Mouse (Mus musculus): ENCODE measurements around the gene Setd1b. TPM values are rescaled to one million over a fixed set of nuclear protein-coding genes. Genes with fewer than 3 reads are reported as not detected.

Gene Setd1b
- polyA plus RNA-seq, 1 experiment from 2014 or later: 4.1 TPM

GRCm38 (mm10) chr5:123150641-123151040 lies 8.6 kb downstream of the Setd1b start:
- no peak for ATAC-seq (ENCODE audit: low read depth)
- peak overlapping the region; percentile 79 for H3K27ac ChIP-seq (ENCODE audit: low read length)
- peaks cover 48% of the 10 kb centered on the region for H3K4me1 ChIP-seq (ENCODE audit: control insufficient read depth, low read depth, low read length)
- H3K9me3 ChIP-seq (replicated peaks; ENCODE audit: control insufficient read depth, low read length): no peaks in the 10 kb centered on the region
- H3K27me3 ChIP-seq (ENCODE audit: control insufficient read depth, insufficient read depth, low read depth, low read length): no peaks in the 10 kb centered on the region
- H3K4me3 ChIP-seq (ENCODE audit: low read depth, low read length): peak overlapping the region; percentile 66
- H3K36me3 ChIP-seq (ENCODE audit: control insufficient read depth, insufficient read depth): peaks cover 58% of the 10 kb centered on the region
- 23% methylated on average over 7 of the region's 7 CpGs for WGBS (ENCODE audit: insufficient replicate concordance)
- peak overlapping the region; percentile 89 for H3K4me2 ChIP-seq (ENCODE audit: low read depth, low read length)
- H3K9ac ChIP-seq (ENCODE audit: low read depth, low read length): peak overlapping the region; percentile 63

- 25% methylated on average over 7 of the region's 7 CpGs for WGBS (ENCODE audit: insufficient replicate concordance)
- peak overlapping the region; percentile 89 for H3K4me2 ChIP-seq (ENCODE audit: low read depth, low read length)
- H3K4me3 ChIP-seq (ENCODE audit: low read depth, low read length): peak overlapping the region; percentile 66
- peaks cover 44% of the 10 kb centered on the region for H3K4me1 ChIP-seq (ENCODE audit: control insufficient read depth, low read depth, low read length)
- H3K9me3 ChIP-seq (replicated peaks; ENCODE audit: control insufficient read depth, low read length): no peaks in the 10 kb centered on the region
- peak overlapping the region; percentile 63; the same call in 1 of the 2 replicates for H3K9ac ChIP-seq (ENCODE audit: low read depth, low read length)
- H3K36me3 ChIP-seq (ENCODE audit: control insufficient read depth, insufficient read depth): peaks cover 58% of the 10 kb centered on the region
- no peaks in the 10 kb centered on the region for H3K27me3 ChIP-seq (ENCODE audit: control insufficient read depth, insufficient read depth, low read depth, low read length)
- H3K27ac ChIP-seq (ENCODE audit: low read length): peak overlapping the region; percentile 78
- ATAC-seq (ENCODE audit: low read depth): no peak
These were observed 9.1 kb downstream of the Setd1b start for GRCm38 (mm10) chr5:123151077-123151476.

- WGBS (ENCODE audit: insufficient replicate concordance): 91% methylated on average over 18 of the region's 19 CpGs
- ATAC-seq (ENCODE audit: low read depth): no peak
- Histone ChIP-seq H3K27ac (ENCODE audit: low read length) (no peak overlapping the region), H3K36me3 (ENCODE audit: control insufficient read depth, insufficient read depth) (peaks cover 53% of the 10 kb centered on the region), H3K4me2 (ENCODE audit: low read depth, low read length) (no peak overlapping the region), H3K9ac (ENCODE audit: low read depth, low read length) (no peak overlapping the region), H3K27me3 (ENCODE audit: control insufficient read depth, insufficient read depth, low read depth, low read length) (no peaks in the 10 kb centered on the region), H3K4me3 (ENCODE audit: low read depth, low read length) (no peak overlapping the region), H3K4me1 (ENCODE audit: control insufficient read depth, low read depth, low read length) (peaks cover 42% of the 10 kb centered on the region), H3K9me3 (replicated peaks; ENCODE audit: control insufficient read depth, low read length) (no peaks in the 10 kb centered on the region)
These were observed 9.8 kb downstream of the Setd1b start for GRCm38 (mm10) chr5:123151707-123152362.

GRCm38 (mm10) chr5:123152901-123153300 lies 10.9 kb downstream of the Setd1b start:
- H3K36me3 ChIP-seq (ENCODE audit: control insufficient read depth, insufficient read depth): peaks cover 53% of the 10 kb centered on the region
- H3K27me3 ChIP-seq (ENCODE audit: control insufficient read depth, insufficient read depth, low read depth, low read length): no peaks in the 10 kb centered on the region
- no peak overlapping the region for H3K4me3 ChIP-seq (ENCODE audit: low read depth, low read length)
- WGBS (ENCODE audit: insufficient replicate concordance): 48% methylated on average over 1 of the region's 1 CpGs
- H3K4me1 ChIP-seq (ENCODE audit: control insufficient read depth, low read depth, low read length): peaks cover 41% of the 10 kb centered on the region
- no peak for ATAC-seq (ENCODE audit: low read depth)
- H3K4me2 ChIP-seq (ENCODE audit: low read depth, low read length): no peak overlapping the region
- H3K27ac ChIP-seq (ENCODE audit: low read length): no peak overlapping the region
- H3K9me3 ChIP-seq (replicated peaks; ENCODE audit: control insufficient read depth, low read length): no peaks in the 10 kb centered on the region
- H3K9ac ChIP-seq (ENCODE audit: low read depth, low read length): no peak overlapping the region

- Histone ChIP-seq H3K9ac (ENCODE audit: low read depth, low read length) (no peak overlapping the region), H3K27me3 (ENCODE audit: control insufficient read depth, insufficient read depth, low read depth, low read length) (no peaks in the 10 kb centered on the region), H3K4me1 (ENCODE audit: control insufficient read depth, low read depth, low read length) (peaks cover 15% of the 10 kb centered on the region), H3K9me3 (replicated peaks; ENCODE audit: control insufficient read depth, low read length) (no peaks in the 10 kb centered on the region), H3K4me2 (ENCODE audit: low read depth, low read length) (no peak overlapping the region), H3K27ac (ENCODE audit: low read length) (no peak overlapping the region), H3K36me3 (ENCODE audit: control insufficient read depth, insufficient read depth) (peaks cover 66% of the 10 kb centered on the region), H3K4me3 (ENCODE audit: low read depth, low read length) (no peak overlapping the region)
- WGBS (ENCODE audit: insufficient replicate concordance): 40% methylated on average over 7 of the region's 7 CpGs
- ATAC-seq (ENCODE audit: low read depth): peak; percentile 5; the same call in 1 of the 2 replicates
These were observed 13.4 kb downstream of the Setd1b start for GRCm38 (mm10) chr5:123155425-123155824.

- H3K9ac ChIP-seq (ENCODE audit: low read depth, low read length): no peak overlapping the region
- no peak for ATAC-seq (ENCODE audit: low read depth)
- 89% methylated on average over 12 of the region's 12 CpGs for WGBS (ENCODE audit: insufficient replicate concordance)
These were observed 14.8 kb downstream of the Setd1b start for GRCm38 (mm10) chr5:123156763-123157162.

GRCm38 (mm10) chr5:123157972-123158371 lies 16.0 kb downstream of the Setd1b start:
- Histone ChIP-seq H3K27me3 (ENCODE audit: control insufficient read depth, insufficient read depth, low read depth, low read length) (no peaks in the 10 kb centered on the region), H3K9ac (ENCODE audit: low read depth, low read length) (no peak overlapping the region), H3K36me3 (ENCODE audit: control insufficient read depth, insufficient read depth) (peaks cover 66% of the 10 kb centered on the region), H3K9me3 (replicated peaks; ENCODE audit: control insufficient read depth, low read length) (no peaks in the 10 kb centered on the region), H3K4me3 (ENCODE audit: low read depth, low read length) (no peak overlapping the region), H3K4me1 (ENCODE audit: control insufficient read depth, low read depth, low read length) (no peaks in the 10 kb centered on the region), H3K27ac (ENCODE audit: low read length) (no peak overlapping the region), H3K4me2 (ENCODE audit: low read depth, low read length) (no peak overlapping the region)
- ATAC-seq (ENCODE audit: low read depth): no peak
- 85% methylated on average over 4 of the region's 4 CpGs for WGBS (ENCODE audit: insufficient replicate concordance)

More at GRCm38 (mm10) chr5:123156763-123157162, 14.8 kb downstream of the Setd1b start:
- H3K27me3 ChIP-seq (ENCODE audit: control insufficient read depth, insufficient read depth, low read depth, low read length): no peaks in the 10 kb centered on the region
- H3K9me3 ChIP-seq (replicated peaks; ENCODE audit: control insufficient read depth, low read length): no peaks in the 10 kb centered on the region
- peaks cover 70% of the 10 kb centered on the region for H3K36me3 ChIP-seq (ENCODE audit: control insufficient read depth, insufficient read depth)
- H3K27ac ChIP-seq (ENCODE audit: low read length): no peak overlapping the region
- H3K4me1 ChIP-seq (ENCODE audit: control insufficient read depth, low read depth, low read length): peaks cover 3% of the 10 kb centered on the region
- H3K4me2 ChIP-seq (ENCODE audit: low read depth, low read length): no peak overlapping the region
- no peak overlapping the region for H3K4me3 ChIP-seq (ENCODE audit: low read depth, low read length)

GRCm38 (mm10) chr5:123159446-123159845 lies 17.5 kb downstream of the Setd1b start:
- Histone ChIP-seq H3K9ac (ENCODE audit: low read depth, low read length) (no peak overlapping the region), H3K27ac (ENCODE audit: low read length) (no peak overlapping the region), H3K36me3 (ENCODE audit: control insufficient read depth, insufficient read depth) (peaks cover 73% of the 10 kb centered on the region), H3K27me3 (ENCODE audit: control insufficient read depth, insufficient read depth, low read depth, low read length) (no peaks in the 10 kb centered on the region), H3K4me1 (ENCODE audit: control insufficient read depth, low read depth, low read length) (no peaks in the 10 kb centered on the region), H3K9me3 (replicated peaks; ENCODE audit: control insufficient read depth, low read length) (no peaks in the 10 kb centered on the region), H3K4me3 (ENCODE audit: low read depth, low read length) (no peak overlapping the region), H3K4me2 (ENCODE audit: low read depth, low read length) (no peak overlapping the region)
- no peak for ATAC-seq (ENCODE audit: low read depth)
- WGBS (ENCODE audit: insufficient replicate concordance): 90% methylated on average over 4 of the region's 4 CpGs

GRCm38 (mm10) chr5:123159866-123160265 lies 17.9 kb downstream of the Setd1b start:
- H3K27ac ChIP-seq (ENCODE audit: low read length): no peak overlapping the region
- H3K27me3 ChIP-seq (ENCODE audit: control insufficient read depth, insufficient read depth, low read depth, low read length): no peaks in the 10 kb centered on the region
- no peak overlapping the region for H3K9ac ChIP-seq (ENCODE audit: low read depth, low read length)
- no peak overlapping the region for H3K4me3 ChIP-seq (ENCODE audit: low read depth, low read length)
- no peaks in the 10 kb centered on the region for H3K9me3 ChIP-seq (replicated peaks; ENCODE audit: control insufficient read depth, low read length)
- no peak overlapping the region for H3K4me2 ChIP-seq (ENCODE audit: low read depth, low read length)
- WGBS (ENCODE audit: insufficient replicate concordance): 90% methylated on average over 15 of the region's 15 CpGs
- no peaks in the 10 kb centered on the region for H3K4me1 ChIP-seq (ENCODE audit: control insufficient read depth, low read depth, low read length)
- peaks cover 73% of the 10 kb centered on the region for H3K36me3 ChIP-seq (ENCODE audit: control insufficient read depth, insufficient read depth)
- no peak for ATAC-seq (ENCODE audit: low read depth)

Measured in liver, embryonic 16.5 days (tissue).